In genomic region chr13:25932810-25933209, GRCm38 (mm10) we compare ENCODE assay signal across 8 mouse cellular contexts.
DNase-seq lines count a peak whose midpoint lies in the region; ATAC-seq and TF ChIP-seq lines count a peak whose summit lies in the region.
"Had no signal": no experiment of that assay in that cellular context is flagged by ENCODE, and none has a peak within 500 bp of the region (broad histone marks: within the 10 kb centered on the region; RNA-seq: fewer than 3 reads in every experiment).

No protein-coding gene starts in this region.

- no peaks in the 10 kb centered on the region for H3K36me3 ChIP-seq in forebrain, embryonic 13.5 days (ENCODE audit: poor library complexity, severe bottlenecking)
- no peaks in the 10 kb centered on the region for H3K36me3 ChIP-seq in midbrain, embryonic 12.5 days
- no peaks in the 10 kb centered on the region for H3K36me3 ChIP-seq in stomach, postnatal 0 days (ENCODE audit: control insufficient read depth, insufficient read depth, low read length)
- H3K36me3 ChIP-seq: heart, embryonic 15.5 days had no signal

- 0% methylated on average over 1 of the region's 1 CpGs for WGBS in forebrain, embryonic 13.5 days
- 0% methylated on average over 1 of the region's 1 CpGs for WGBS in midbrain, embryonic 12.5 days
- 10% methylated on average over 1 of the region's 1 CpGs for WGBS in stomach, postnatal 0 days

- CTCF ChIA-PET in Patski (lab: Charles Lee): interaction anchor here (1.2 to 1.4 kb wide), 2 partner anchors 10 to 17 kb away, joined by 3 to 4 read pairs; no protein-coding TSS in a partner anchor

- no peak overlapping the region for H3K9ac ChIP-seq in forebrain, embryonic 13.5 days
- no peak overlapping the region for H3K9ac ChIP-seq in midbrain, embryonic 12.5 days (replicated peaks)
- H3K9ac ChIP-seq in stomach, postnatal 0 days (ENCODE audit: low read length): no peak overlapping the region
- H3K9ac ChIP-seq: heart, embryonic 15.5 days had no signal

- TF ChIP-seq EP300 in stomach, postnatal 0 days (optimal IDR thresholded peaks at IDR 0.05): no peak

- no peaks in the 10 kb centered on the region for H3K9me3 ChIP-seq in forebrain, embryonic 13.5 days (replicated peaks)
- no peaks in the 10 kb centered on the region for H3K9me3 ChIP-seq in midbrain, embryonic 12.5 days
- H3K9me3 ChIP-seq in stomach, postnatal 0 days (ENCODE audit: control insufficient read depth, low read length): no peaks in the 10 kb centered on the region
- H3K9me3 ChIP-seq: heart, embryonic 15.5 days had no signal

- in situ Hi-C loops in Patski (cut with MboI; ENCODE audit: low pct_unique_long_range_greater_than_20kb): no loop called here

- peak overlapping the region; percentile 70; the same call in 1 of the 2 replicates for H3K27ac ChIP-seq in forebrain, embryonic 13.5 days
- H3K27ac ChIP-seq in midbrain, embryonic 12.5 days (replicated peaks): peak overlapping the region; percentile 83
- no peak overlapping the region for H3K27ac ChIP-seq in stomach, postnatal 0 days (replicated peaks)

- no peak overlapping the region for H3K4me2 ChIP-seq in forebrain, embryonic 13.5 days
- H3K4me2 ChIP-seq in midbrain, embryonic 12.5 days (replicated peaks): no peak overlapping the region
- no peak overlapping the region for H3K4me2 ChIP-seq in stomach, postnatal 0 days (replicated peaks; ENCODE audit: low read depth)
- H3K4me2 ChIP-seq: heart, embryonic 15.5 days had no signal

- peaks cover 25% of the 10 kb centered on the region for H3K4me1 ChIP-seq in forebrain, embryonic 13.5 days
- peaks cover 18% of the 10 kb centered on the region for H3K4me1 ChIP-seq in midbrain, embryonic 12.5 days
- no peaks in the 10 kb centered on the region for H3K4me1 ChIP-seq in stomach, postnatal 0 days (replicated peaks; ENCODE audit: control insufficient read depth, insufficient read depth)

- DNase-seq in Patski (ENCODE audit: low read depth, low spot score): peak; percentile 31
- peak; percentile 12 for DNase-seq in cerebellum, adult 11 months
- DNase-seq in hindlimb bud, embryonic 11.5 days (ENCODE audit: extremely low spot score, low read depth, low spot score): peak; percentile 63
- peak; percentile 7 to 26 for DNase-seq in layer of hippocampus, postnatal 36 days
- peak; percentile 55 for DNase-seq in stomach, postnatal 0 days (ENCODE audit: low spot score)

- H3K27me3 ChIP-seq in Patski: no peaks in the 10 kb centered on the region
- H3K27me3 ChIP-seq in forebrain, embryonic 13.5 days: no peaks in the 10 kb centered on the region
- no peaks in the 10 kb centered on the region for H3K27me3 ChIP-seq in midbrain, embryonic 12.5 days
- no peaks in the 10 kb centered on the region for H3K27me3 ChIP-seq in stomach, postnatal 0 days (ENCODE audit: control insufficient read depth, insufficient read depth, low read length)
- H3K27me3 ChIP-seq: heart, embryonic 15.5 days had no signal

- POLR2A ChIA-PET in Patski (lab: Charles Lee): no interaction called here

- H3K4me3 ChIP-seq in forebrain, embryonic 13.5 days: no peak overlapping the region
- no peak overlapping the region for H3K4me3 ChIP-seq in midbrain, embryonic 12.5 days
- no peak overlapping the region for H3K4me3 ChIP-seq in stomach, postnatal 0 days (ENCODE audit: low read depth, low read length)
- H3K4me3 ChIP-seq: heart, embryonic 15.5 days had no signal

- peak; percentile 44 for ATAC-seq in Patski
- ATAC-seq in forebrain, embryonic 13.5 days: peak; percentile 92
- ATAC-seq in midbrain, embryonic 12.5 days (ENCODE audit: low FRiP score, low read depth): peak; percentile 89
- no peak for ATAC-seq in stomach, postnatal 0 days (ENCODE audit: low FRiP score, low TSS enrichment)

- peak; percentile 83 for TF ChIP-seq CTCF in Patski (IDR thresholded peaks at IDR 0.05)
- TF ChIP-seq CTCF in stomach, postnatal 0 days (IDR thresholded peaks at IDR 0.05; ENCODE audit: low read depth): peak; percentile 91

Comparison
In these comparisons a context has a peak if more than half of its experiments do, and no peak if none do; other contexts are left out.
1. DNase-seq: peak in every context shown above with its lines; median percentile 63 in hindlimb bud, embryonic 11.5 days; 55 in stomach, postnatal 0 days; 31 in Patski; 16 in layer of hippocampus, postnatal 36 days; 12 in cerebellum, adult 11 months.